ENCODE assay signal across 11 mouse cellular contexts in genomic region chr12:32168751-32169150, GRCm38 (mm10). TPM values are rescaled to one million over a fixed set of nuclear protein-coding genes. Genes with fewer than 3 reads are reported as not detected.
DNase-seq lines count a peak whose midpoint lies in the region; ATAC-seq lines count a peak whose summit lies in the region.
"Had no signal": no experiment of that assay in that cellular context is flagged by ENCODE, and none has a peak within 500 bp of the region (broad histone marks: within the 10 kb centered on the region; RNA-seq: fewer than 3 reads in every experiment).

No protein-coding gene starts in this region.

- peak; percentile 93 for DNase-seq in 416B (ENCODE audit: low read depth)
- DNase-seq in spleen, adult 18-20 months: peak; percentile 14 to 22
- DNase-seq in right cerebral cortex, postnatal 25 days: no peak
- no peak for DNase-seq in adrenal gland, adult 2 months
- no peak for DNase-seq in cerebellum, postnatal 25 days
- DNase-seq in adrenal gland, postnatal 10 days: no peak
- DNase-seq: gastrocnemius, postnatal 10 days; kidney, postnatal 4 days had no signal

- peak; percentile 94 for ATAC-seq in CD4-positive, CD25-positive, alpha-beta regulatory T cell, adult 4 months
- peak; percentile 74 for ATAC-seq in granulocyte monocyte progenitor cell, adult 5-6 weeks (replicated peaks; ENCODE audit: poor library complexity, severe bottlenecking)
- ATAC-seq: liver, embryonic 12.5 days had no signal

RNA-seq across cellular contexts. Expression of gene Pik3cg, which starts 39.7 kb away (rescaled TPM):
- 10 to 100 TPM; 18.7 to 33.8 TPM for polyA plus RNA-seq in CD4-positive, CD25-positive, alpha-beta regulatory T cell, adult 4 months (2017; shearing (Covaris generic))
- 75.7 and 77.4 TPM in 2 replicates for total RNA-seq in granulocyte monocyte progenitor cell, adult 5-6 weeks (2014; fragmentation: Nextera tagmentation)
- total RNA-seq in granulocyte monocyte progenitor cell, adult 5-6 weeks (2017): 43.9 and 49.9 TPM in 2 replicates
- total RNA-seq in adrenal gland, adult 2 months (2021): 1 to 10 TPM; 1.8 to 2.8 TPM
- 0.73 and 0.75 TPM in 2 replicates for polyA plus RNA-seq in adrenal gland, adult 2 months (2012; rRNA removed)
- 1 to 10 TPM; 2.8 to 3.4 TPM for total RNA-seq in adrenal gland, postnatal 10 days (2021)

Comparison
In these comparisons a context has a peak if more than half of its experiments do, and no peak if none do; other contexts are left out.
1. DNase-seq: peak in 416B (single experiment) and spleen, adult 18-20 months (2 of 2); none in right cerebral cortex, postnatal 25 days (single experiment), adrenal gland, adult 2 months (single experiment), cerebellum, postnatal 25 days (0 of 2) and adrenal gland, postnatal 10 days (single experiment).
2. RNA of gene Pik3cg, which starts 39.7 kb away (total RNA-seq): 43.9 to 77.4 TPM in granulocyte monocyte progenitor cell, adult 5-6 weeks; 2.8 to 3.4 TPM in adrenal gland, postnatal 10 days and 1.8 to 2.8 TPM in adrenal gland, adult 2 months; every median in the first group is over 10 times any median in the second.